Mouse (Mus musculus): ENCODE data around the gene Sirt3. TPM values are rescaled to one million over a fixed set of nuclear protein-coding genes. Genes with fewer than 3 reads are reported as not detected.

The Sirt3 gene
- polyA plus RNA-seq, 1 experiment from 2014 or later = 39.2 TPM

- no peak overlapping the region for H3K4me2 ChIP-seq (ENCODE audit: low read depth, low read length)
- no peak overlapping the region for H3K9ac ChIP-seq (ENCODE audit: low read depth, low read length)
- no peaks in the 10 kb centered on the region for H3K4me1 ChIP-seq (ENCODE audit: control insufficient read depth, insufficient read depth, low read length)
- H3K4me3 ChIP-seq (ENCODE audit: low read length) = no peak overlapping the region
- no peak overlapping the region for H3K27ac ChIP-seq (ENCODE audit: low read length)
- H3K27me3 ChIP-seq (replicated peaks; ENCODE audit: control insufficient read depth, insufficient read depth, low read length) = no peaks in the 10 kb centered on the region
- no peaks in the 10 kb centered on the region for H3K36me3 ChIP-seq (ENCODE audit: control insufficient read depth, insufficient read depth, low read length)
- no peak for ATAC-seq
- H3K9me3 ChIP-seq (ENCODE audit: control insufficient read depth, low read length) = no peaks in the 10 kb centered on the region
- 53% methylated on average over 6 of the region's 6 CpGs for WGBS
Observed at GRCm38 (mm10) chr7:140831447-140831846, 50.7 kb downstream of the Sirt3 start.

DNA sequence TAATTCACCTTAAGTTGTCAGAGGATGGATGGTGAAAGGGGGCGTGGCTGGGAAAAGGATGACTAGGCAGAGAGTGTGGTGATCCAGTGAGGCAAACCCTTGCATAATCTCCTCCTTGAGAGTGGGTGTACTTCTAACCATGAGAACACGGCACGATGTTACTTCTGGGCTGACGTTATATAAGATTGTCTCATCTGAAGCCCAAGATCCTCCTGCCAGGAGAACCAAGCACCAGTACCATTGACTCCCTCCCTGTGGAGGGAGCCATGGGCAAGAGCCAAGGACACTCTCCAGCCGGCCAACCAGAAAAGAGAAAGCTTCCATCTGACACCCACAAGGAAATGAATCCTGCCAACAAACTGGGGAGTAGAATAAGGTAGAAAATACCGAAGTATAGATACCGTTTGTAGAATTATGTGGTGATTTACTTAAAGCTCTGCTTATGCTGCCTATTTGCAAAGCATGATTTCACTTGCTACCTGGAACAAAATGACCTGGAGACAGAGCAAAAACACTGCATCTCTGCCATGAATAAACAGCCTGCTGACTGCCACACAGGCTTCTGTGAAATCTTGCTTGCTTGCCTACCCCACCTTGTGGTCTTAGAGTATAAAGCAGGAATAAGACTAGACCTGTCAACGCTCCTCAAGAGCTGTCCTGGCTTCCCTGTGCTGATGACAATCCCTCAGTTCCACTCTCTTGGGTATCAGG lies 53.8 kb downstream of the Sirt3 start:
- Histone ChIP-seq H3K4me2 (ENCODE audit: low read depth, low read length) (0 out of 2 replicates have a peak overlapping the region, but pooled peaks have one; percentile 37), H3K27me3 (replicated peaks; ENCODE audit: control insufficient read depth, insufficient read depth, low read length) (no peaks in the 10 kb centered on the region), H3K9me3 (ENCODE audit: control insufficient read depth, low read length) (no peaks in the 10 kb centered on the region), H3K4me3 (ENCODE audit: low read length) (peak overlapping the region; percentile 21; the same call in 1 of the 2 replicates), H3K36me3 (ENCODE audit: control insufficient read depth, insufficient read depth, low read length) (no peaks in the 10 kb centered on the region), H3K9ac (ENCODE audit: low read depth, low read length) (no peak overlapping the region), H3K4me1 (ENCODE audit: control insufficient read depth, insufficient read depth, low read length) (no peaks in the 10 kb centered on the region), H3K27ac (ENCODE audit: low read length) (0 out of 2 replicates have a peak overlapping the region, but pooled peaks have one; percentile 42)
- WGBS = 26% methylated on average over 8 of the region's 8 CpGs
- peak; percentile 90 for ATAC-seq

GRCm38 (mm10) chr7:140822731-140823130 lies 59.4 kb downstream of the Sirt3 start:
- H3K27ac ChIP-seq (ENCODE audit: low read length) = no peak overlapping the region
- H3K4me2 ChIP-seq (ENCODE audit: low read depth, low read length) = no peak overlapping the region
- H3K4me3 ChIP-seq (ENCODE audit: low read length) = no peak overlapping the region
- WGBS = 91% methylated on average over 4 of the region's 4 CpGs
- no peak for ATAC-seq
- no peaks in the 10 kb centered on the region for H3K9me3 ChIP-seq (ENCODE audit: control insufficient read depth, low read length)
- H3K4me1 ChIP-seq (ENCODE audit: control insufficient read depth, insufficient read depth, low read length) = peaks cover 9% of the 10 kb centered on the region
- H3K9ac ChIP-seq (ENCODE audit: low read depth, low read length) = no peak overlapping the region
- H3K27me3 ChIP-seq (replicated peaks; ENCODE audit: control insufficient read depth, insufficient read depth, low read length) = no peaks in the 10 kb centered on the region
- no peaks in the 10 kb centered on the region for H3K36me3 ChIP-seq (ENCODE audit: control insufficient read depth, insufficient read depth, low read length)

DNA sequence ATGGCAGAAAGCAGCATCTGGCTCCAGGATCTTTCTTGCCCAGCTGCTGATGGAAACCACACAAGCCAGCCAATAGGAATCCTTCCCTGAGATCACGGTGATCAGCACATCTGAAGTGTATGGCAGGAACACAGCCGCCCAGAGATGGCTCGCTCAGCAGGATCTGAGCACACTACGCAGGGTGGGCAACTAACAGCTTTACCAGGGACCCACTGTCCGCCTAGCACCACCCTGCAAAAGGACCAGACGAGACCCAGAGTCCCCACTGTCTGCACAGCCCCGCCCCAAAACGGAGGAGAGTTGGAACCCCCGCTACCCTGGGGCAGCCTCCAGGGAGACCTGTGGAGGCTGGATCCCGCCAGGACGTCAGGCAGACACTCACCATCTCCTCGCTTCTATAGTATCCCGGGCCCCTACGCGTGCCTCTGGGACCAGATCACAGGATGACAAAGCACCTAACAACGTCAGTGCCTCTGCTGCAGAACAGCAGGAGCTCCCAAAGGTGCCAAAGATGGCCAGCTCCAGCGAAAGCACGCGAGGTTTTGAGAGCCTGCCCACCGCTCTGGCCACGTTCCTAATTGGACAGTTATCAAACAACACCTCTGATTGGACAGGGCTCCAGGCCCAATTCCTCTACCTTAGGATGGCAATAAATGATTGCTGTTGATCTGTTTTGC lies 60.3 kb downstream of the Sirt3 start, which contains the start of gene Zfp941:
Gene Zfp941, minus strand, starts transcription at position 526 of the 677 bp plus-strand sequence.
- no peak within 1 kb of the TSS for H3K27ac ChIP-seq (ENCODE audit: low read length)
- ATAC-seq = peak; percentile 72

DNA sequence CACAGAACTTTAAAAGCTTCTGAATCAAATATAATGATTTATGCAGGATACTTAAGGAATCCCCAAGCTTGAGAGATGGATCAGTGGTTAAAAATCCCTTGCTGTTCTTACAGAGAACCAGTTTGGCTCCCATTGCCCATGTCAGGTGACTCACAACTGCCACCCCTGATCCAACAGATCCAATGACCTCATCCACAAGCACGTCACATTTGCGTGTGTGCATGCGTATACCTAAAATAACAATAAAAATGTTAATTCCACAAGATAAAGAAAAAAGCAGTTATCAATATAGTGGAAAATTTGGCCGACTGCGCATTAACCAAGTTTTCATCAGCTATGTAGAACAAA lies 60.8 kb downstream of the Sirt3 start:
- H3K9me3 ChIP-seq (ENCODE audit: control insufficient read depth, low read length) = no peaks in the 10 kb centered on the region
- 52% methylated on average over 5 of the region's 5 CpGs for WGBS
- ATAC-seq = no peak
- H3K4me3 ChIP-seq (ENCODE audit: low read length) = peak overlapping the region; percentile 47
- H3K36me3 ChIP-seq (ENCODE audit: control insufficient read depth, insufficient read depth, low read length) = no peaks in the 10 kb centered on the region
- H3K27me3 ChIP-seq (replicated peaks; ENCODE audit: control insufficient read depth, insufficient read depth, low read length) = no peaks in the 10 kb centered on the region
- H3K4me2 ChIP-seq (ENCODE audit: low read depth, low read length) = peak overlapping the region; percentile 66
- peaks cover 9% of the 10 kb centered on the region for H3K4me1 ChIP-seq (ENCODE audit: control insufficient read depth, insufficient read depth, low read length)
- H3K27ac ChIP-seq (ENCODE audit: low read length) = no peak overlapping the region
- no peak overlapping the region for H3K9ac ChIP-seq (ENCODE audit: low read depth, low read length)

More for the DNA sequence above, 60.3 kb downstream of the Sirt3 start, which contains the start of gene Zfp941:
- H3K4me3 ChIP-seq (ENCODE audit: low read length) = peak within 1 kb of the TSS; percentile 47
- H3K36me3 ChIP-seq (ENCODE audit: control insufficient read depth, insufficient read depth, low read length) = no peaks in the 10 kb centered on the region
- WGBS = 2% methylated on average over 21 of the region's 21 CpGs
- peaks cover 9% of the 10 kb centered on the region for H3K4me1 ChIP-seq (ENCODE audit: control insufficient read depth, insufficient read depth, low read length)
- peak within 1 kb of the TSS; percentile 66 for H3K4me2 ChIP-seq (ENCODE audit: low read depth, low read length)
- H3K27me3 ChIP-seq (replicated peaks; ENCODE audit: control insufficient read depth, insufficient read depth, low read length) = no peaks in the 10 kb centered on the region
- H3K9ac ChIP-seq (ENCODE audit: low read depth, low read length) = peak within 1 kb of the TSS; percentile 53
- H3K9me3 ChIP-seq (ENCODE audit: control insufficient read depth, low read length) = no peaks in the 10 kb centered on the region

DNA sequence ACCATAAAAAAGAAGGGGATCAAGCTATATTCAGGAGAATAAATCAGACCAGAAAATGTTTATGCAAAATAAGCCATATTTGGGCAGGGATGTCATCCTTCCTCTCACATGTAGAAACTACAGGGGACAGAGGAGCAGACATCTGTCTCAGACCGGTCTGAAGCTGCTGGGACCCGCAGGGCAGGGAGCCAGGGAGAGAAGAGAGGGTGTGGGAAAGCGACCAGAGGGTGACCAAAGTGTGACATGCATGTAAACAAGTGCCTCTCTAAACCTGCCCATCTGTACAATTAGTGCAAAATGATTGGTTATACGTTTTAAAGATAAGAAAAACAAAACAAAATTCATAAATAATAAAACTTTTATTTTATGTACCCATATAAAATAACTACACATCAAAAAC lies 61.9 kb downstream of the Sirt3 start:
- Histone ChIP-seq H3K27ac (ENCODE audit: low read length) (no peak overlapping the region), H3K27me3 (replicated peaks; ENCODE audit: control insufficient read depth, insufficient read depth, low read length) (no peaks in the 10 kb centered on the region), H3K9ac (ENCODE audit: low read depth, low read length) (no peak overlapping the region), H3K4me3 (ENCODE audit: low read length) (no peak overlapping the region), H3K9me3 (ENCODE audit: control insufficient read depth, low read length) (no peaks in the 10 kb centered on the region), H3K36me3 (ENCODE audit: control insufficient read depth, insufficient read depth, low read length) (no peaks in the 10 kb centered on the region), H3K4me2 (ENCODE audit: low read depth, low read length) (no peak overlapping the region), H3K4me1 (ENCODE audit: control insufficient read depth, insufficient read depth, low read length) (peaks cover 9% of the 10 kb centered on the region)
- WGBS = 55% methylated on average over 4 of the region's 4 CpGs
- no peak for ATAC-seq

Other genes with a start within 250 kb of the Sirt3 start
- gene Olfr53, start 235.9 kb downstream of the Sirt3 start, polyA plus RNA-seq (2015; fragmentation: Nextera tagmentation; extraction: Ambion mirVana) = not detected in 2 replicates
- not detected in 2 replicates for gene Olfr539, start 222.4 kb downstream of the Sirt3 start, polyA plus RNA-seq (2015; fragmentation: Nextera tagmentation; extraction: Ambion mirVana)
- gene Olfr45, start 200.4 kb downstream of the Sirt3 start, polyA plus RNA-seq (2015; fragmentation: Nextera tagmentation; extraction: Ambion mirVana) = not detected in 2 replicates
- gene Olfr541, start 185.0 kb downstream of the Sirt3 start, polyA plus RNA-seq (2015; fragmentation: Nextera tagmentation; extraction: Ambion mirVana) = not detected in 2 replicates
- not detected in 2 replicates for gene Cyp2e1, start 118.6 kb downstream of the Sirt3 start, polyA plus RNA-seq (2015; fragmentation: Nextera tagmentation; extraction: Ambion mirVana)
- gene Syce1, start 94.5 kb downstream of the Sirt3 start, polyA plus RNA-seq (2015; fragmentation: Nextera tagmentation; extraction: Ambion mirVana) = 0.18 and 0.38 TPM in 2 replicates
- gene Zfp941, start 60.1 kb downstream of the Sirt3 start, polyA plus RNA-seq (2015; fragmentation: Nextera tagmentation; extraction: Ambion mirVana) = 0.95 and 1.1 TPM in 2 replicates
- 6.1 and 7.5 TPM in 2 replicates for gene Urah, start 47.3 kb downstream of the Sirt3 start, polyA plus RNA-seq (2015; fragmentation: Nextera tagmentation; extraction: Ambion mirVana)
- gene Scgb1c1, start 36.8 kb downstream of the Sirt3 start, polyA plus RNA-seq (2015; fragmentation: Nextera tagmentation; extraction: Ambion mirVana) = not detected in 2 replicates
- not detected in 2 replicates for gene Odf3, start 34.5 kb downstream of the Sirt3 start, polyA plus RNA-seq (2015; fragmentation: Nextera tagmentation; extraction: Ambion mirVana)
- not detected in 2 replicates for gene Gm45785, start 26.0 kb downstream of the Sirt3 start, polyA plus RNA-seq (2015; fragmentation: Nextera tagmentation; extraction: Ambion mirVana)
- 68.3 and 70.1 TPM in 2 replicates for gene Ric8a, start 25.4 kb downstream of the Sirt3 start, polyA plus RNA-seq (2015; fragmentation: Nextera tagmentation; extraction: Ambion mirVana)
- 33.1 and 35.1 TPM in 2 replicates for gene Bet1l, start 24.7 kb downstream of the Sirt3 start, polyA plus RNA-seq (2015; fragmentation: Nextera tagmentation; extraction: Ambion mirVana)
- 182 and 197 TPM in 2 replicates for gene Psmd13, start 341 bp downstream of the Sirt3 start, polyA plus RNA-seq (2015; fragmentation: Nextera tagmentation; extraction: Ambion mirVana)
- 0.45 and 0.62 TPM in 2 replicates for gene Cox8b, start 18.1 kb upstream of the Sirt3 start, polyA plus RNA-seq (2015; fragmentation: Nextera tagmentation; extraction: Ambion mirVana)
- gene Nlrp6, start 38.6 kb upstream of the Sirt3 start, polyA plus RNA-seq (2015; fragmentation: Nextera tagmentation; extraction: Ambion mirVana) = 71.1 and 80.5 TPM in 2 replicates
- 23.4 and 23.6 TPM in 2 replicates for gene Pgghg, start 59.1 kb upstream of the Sirt3 start, polyA plus RNA-seq (2015; fragmentation: Nextera tagmentation; extraction: Ambion mirVana)
- gene Ifitm5, start 68.0 kb upstream of the Sirt3 start, polyA plus RNA-seq (2015; fragmentation: Nextera tagmentation; extraction: Ambion mirVana) = 2.0 and 2.4 TPM in 2 replicates
- 1.0 TPM in 1 of 2 replicates, not detected in the other for gene Gm45717, start 73.6 kb upstream of the Sirt3 start, polyA plus RNA-seq (2015; fragmentation: Nextera tagmentation; extraction: Ambion mirVana)
- 1,203 and 1,252 TPM in 2 replicates for gene Ifitm2, start 73.7 kb upstream of the Sirt3 start, polyA plus RNA-seq (2015; fragmentation: Nextera tagmentation; extraction: Ambion mirVana)
- gene Ifitm1, start 84.9 kb upstream of the Sirt3 start, polyA plus RNA-seq (2015; fragmentation: Nextera tagmentation; extraction: Ambion mirVana) = 117 and 123 TPM in 2 replicates
- 255 and 269 TPM in 2 replicates for gene Ifitm3, start 128.5 kb upstream of the Sirt3 start, polyA plus RNA-seq (2015; fragmentation: Nextera tagmentation; extraction: Ambion mirVana)
- gene Ifitm6, start 135.6 kb upstream of the Sirt3 start, polyA plus RNA-seq (2015; fragmentation: Nextera tagmentation; extraction: Ambion mirVana) = 1.9 and 2.0 TPM in 2 replicates
- gene Gm17387, start 146.8 kb upstream of the Sirt3 start, polyA plus RNA-seq (2015; fragmentation: Nextera tagmentation; extraction: Ambion mirVana) = not detected in 2 replicates
- 7.2 and 7.3 TPM in 2 replicates for gene B4galnt4, start 178.8 kb upstream of the Sirt3 start, polyA plus RNA-seq (2015; fragmentation: Nextera tagmentation; extraction: Ambion mirVana)
- 31.3 and 32.4 TPM in 2 replicates for gene Pkp3, start 195.9 kb upstream of the Sirt3 start, polyA plus RNA-seq (2015; fragmentation: Nextera tagmentation; extraction: Ambion mirVana)
- 29.4 and 32.8 TPM in 2 replicates for gene Sigirr, start 218.3 kb upstream of the Sirt3 start, polyA plus RNA-seq (2015; fragmentation: Nextera tagmentation; extraction: Ambion mirVana)
- 43.6 and 50.1 TPM in 2 replicates for gene Ano9, start 235.5 kb upstream of the Sirt3 start, polyA plus RNA-seq (2015; fragmentation: Nextera tagmentation; extraction: Ambion mirVana)
- gene Ptdss2, start 240.1 kb upstream of the Sirt3 start, polyA plus RNA-seq (2015; fragmentation: Nextera tagmentation; extraction: Ambion mirVana) = 59.0 and 60.3 TPM in 2 replicates

Data from intestine, embryonic 16.5 days (tissue).